Mouse (Mus musculus) limb, embryonic 13.5 days (tissue): ENCODE results near the gene Emc1. TPM values are rescaled to one million over a fixed set of nuclear protein-coding genes. Genes with fewer than 3 reads are reported as not detected.

Experiments used
- ATAC-seq: fragments of 200-750 bp; cut with Nextera tagmentation; 2 replicates; pipeline ENCODE4 v1.8.0; 2017; ENCODE audit warnings: low read depth, moderate number of reproducible peaks, moderate TSS enrichment; ENCODE audit not compliant: low FRiP score
- H3K27ac ChIP-seq: fragments of 300-500 bp; sonication (generic); 2 replicates; pipeline ENCODE4 v1.5.1; 2015; ENCODE audit warnings: inconsistent platforms, mild to moderate bottlenecking, moderate library complexity
- H3K27me3 ChIP-seq: fragments of 300-500 bp; sonication (generic); 2 replicates; pipeline ENCODE4 v1.6.1; 2015; ENCODE audit warnings: mild to moderate bottlenecking, inconsistent platforms
- H3K36me3 ChIP-seq: fragments of 300-500 bp; sonication (generic); 2 replicates; pipeline ENCODE4 v1.6.1; 2015; ENCODE audit warnings: inconsistent platforms, mild to moderate bottlenecking, moderate library complexity
- H3K4me1 ChIP-seq: fragments of 300-500 bp; sonication (generic); 2 replicates; pipeline ENCODE4 v1.6.1; 2015; ENCODE audit warnings: inconsistent platforms
- H3K4me2 ChIP-seq: fragments of 300-500 bp; sonication (generic); replicated peaks from 2 replicates; pipeline ENCODE4 v1.6.1; 2015; ENCODE audit warnings: inconsistent platforms, mild to moderate bottlenecking, moderate library complexity
- H3K4me3 ChIP-seq: fragments of 300-500 bp; sonication (generic); 2 replicates; pipeline ENCODE4 v1.5.1; 2015; ENCODE audit warnings: moderate library complexity, mild to moderate bottlenecking, inconsistent platforms
- H3K9ac ChIP-seq: fragments of 300-500 bp; sonication (generic); 2 replicates; pipeline ENCODE4 v1.6.1; 2015; ENCODE audit warnings: mild to moderate bottlenecking, inconsistent platforms
- H3K9me3 ChIP-seq: fragments of 300-500 bp; sonication (generic); 2 replicates; pipeline ENCODE4 v1.6.1; 2016; ENCODE audit warnings: inconsistent platforms
- WGBS: fragments of 180-500 bp; shearing (Covaris S2); methylation state at CpG from one replicate; pipeline ENCODE4 v1.1.7; 2015; 5-methylcytosine and 5-hydroxymethylcytosine counted together
- microRNA-seq: library from miRNA; unstranded; fragments of <30 nt; microRNA quantifications from one replicate; pipeline ENCODE4, GENCODE M21; 2016
- polyA plus RNA-seq: library from polyadenylated mRNA; unstranded; fragments of >200 nt; fragmentation: Nextera tagmentation; extraction: Ambion mirVana; gene quantifications from 2 replicates; pipeline ENCODE4 v1.2.1, GENCODE M21; 2015

Gene Emc1
- polyA plus RNA-seq, 1 experiment from 2014 or later: 28.0 TPM

DNA sequence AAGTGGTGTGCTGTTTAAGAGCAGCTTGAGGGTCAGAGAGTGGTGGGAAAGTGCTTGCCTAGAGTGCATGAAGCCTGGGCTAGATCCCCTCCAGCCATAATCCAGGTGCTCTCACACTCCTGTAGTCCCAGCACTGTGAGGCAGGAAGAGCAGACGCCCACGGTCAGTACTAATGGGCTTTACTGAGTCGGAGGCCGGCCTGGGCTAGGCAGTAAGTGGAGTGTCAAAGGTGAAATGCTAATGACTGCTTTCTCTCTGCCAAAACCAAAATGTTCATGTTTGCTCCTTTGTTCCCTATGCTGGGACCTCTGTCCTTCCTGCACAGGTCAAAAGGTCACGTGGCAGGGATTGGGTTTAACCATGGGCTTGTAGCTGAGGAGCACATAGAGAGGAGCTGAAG is 48.1 kb downstream of the Emc1 start:
- Histone ChIP-seq H3K4me3 (no peak overlapping the region), H3K36me3 (peaks cover 95% of the 10 kb centered on the region), H3K4me1 (no peaks in the 10 kb centered on the region), H3K9me3 (no peaks in the 10 kb centered on the region), H3K27me3 (no peaks in the 10 kb centered on the region), H3K9ac (no peak overlapping the region), H3K27ac (no peak overlapping the region), H3K4me2 (no peak overlapping the region)
- 86% methylated on average over 5 of the region's 5 CpGs for WGBS
- ATAC-seq: no peak

DNA sequence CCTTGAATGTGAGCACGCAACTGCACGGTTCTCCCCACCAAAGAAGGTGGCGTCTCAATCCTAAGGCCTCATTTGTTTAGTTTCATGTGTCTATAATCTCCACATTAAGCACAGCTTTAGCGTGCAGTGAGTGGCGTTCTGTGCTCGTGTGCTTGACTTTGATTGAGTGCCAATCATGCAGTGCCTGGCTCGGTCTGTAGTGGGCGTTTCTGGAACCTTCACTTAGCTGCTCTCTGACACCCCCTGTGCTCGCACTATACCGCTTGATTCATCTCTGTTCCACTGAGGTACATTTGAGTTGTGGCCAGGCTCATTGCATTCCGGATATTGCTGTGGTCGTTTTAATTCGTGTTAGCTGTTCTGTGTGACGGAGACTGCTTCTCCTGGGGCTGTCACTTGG is 50.8 kb downstream of the Emc1 start:
- ATAC-seq: no peak
- no peak overlapping the region for H3K9ac ChIP-seq
- peaks cover 98% of the 10 kb centered on the region for H3K36me3 ChIP-seq
- no peaks in the 10 kb centered on the region for H3K4me1 ChIP-seq
- H3K27ac ChIP-seq: no peak overlapping the region
- no peaks in the 10 kb centered on the region for H3K27me3 ChIP-seq
- no peak overlapping the region for H3K4me2 ChIP-seq
- no peaks in the 10 kb centered on the region for H3K9me3 ChIP-seq
- H3K4me3 ChIP-seq: no peak overlapping the region
- 86% methylated on average over 14 of the region's 14 CpGs for WGBS

DNA sequence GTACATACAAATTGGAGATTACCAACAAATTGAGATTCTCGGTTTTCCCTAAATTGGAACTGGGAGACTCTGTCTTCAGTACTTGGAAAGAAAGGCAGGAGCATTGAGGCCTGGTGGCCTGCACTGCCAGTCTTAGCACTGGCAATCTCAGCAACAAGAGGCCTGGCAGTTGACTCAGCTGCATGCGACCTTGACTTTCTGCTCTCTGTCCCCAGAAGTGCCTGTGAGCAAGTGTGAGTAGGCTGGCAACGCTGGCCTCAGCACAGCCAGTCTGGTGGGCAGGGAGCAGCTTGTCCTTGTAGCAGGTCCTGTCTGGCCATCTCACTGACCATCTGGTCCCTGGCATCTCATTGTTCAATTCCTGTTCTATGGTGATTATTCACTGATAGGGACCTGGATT is 59.0 kb downstream of the Emc1 start:
- H3K9me3 ChIP-seq: no peaks in the 10 kb centered on the region
- no peaks in the 10 kb centered on the region for H3K27me3 ChIP-seq
- 86% methylated on average over 3 of the region's 3 CpGs for WGBS
- H3K27ac ChIP-seq: no peak overlapping the region
- H3K4me3 ChIP-seq: no peak overlapping the region
- H3K9ac ChIP-seq: no peak overlapping the region
- ATAC-seq: no peak
- H3K36me3 ChIP-seq: peaks cover 100% of the 10 kb centered on the region
- no peak overlapping the region for H3K4me2 ChIP-seq
- no peaks in the 10 kb centered on the region for H3K4me1 ChIP-seq

DNA sequence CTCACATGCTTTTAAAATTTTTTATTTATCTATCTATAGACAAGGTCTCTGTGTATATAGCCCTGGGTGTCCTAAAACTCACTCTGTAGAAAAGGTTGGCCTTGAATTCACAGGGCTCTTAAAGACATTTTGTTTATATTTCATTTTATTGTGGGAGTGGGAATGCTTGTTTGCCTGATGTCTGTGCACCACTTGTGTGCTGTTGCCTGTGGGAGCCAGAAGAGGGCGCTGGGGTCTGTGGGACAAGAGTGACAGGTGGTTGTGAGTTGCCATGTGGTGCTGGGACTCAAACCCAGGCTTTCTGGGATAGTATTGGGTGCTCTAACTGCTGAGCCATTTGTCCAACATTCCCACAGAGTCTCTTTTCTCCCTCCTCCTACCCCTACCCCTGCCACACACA is 65.5 kb downstream of the Emc1 start:
- Histone ChIP-seq H3K9ac (no peak overlapping the region), H3K36me3 (peaks cover 99% of the 10 kb centered on the region), H3K27me3 (no peaks in the 10 kb centered on the region), H3K4me2 (no peak overlapping the region), H3K4me3 (no peak overlapping the region), H3K9me3 (no peaks in the 10 kb centered on the region), H3K4me1 (no peaks in the 10 kb centered on the region), H3K27ac (no peak overlapping the region)
- no peak for ATAC-seq
- WGBS: 59% methylated on average over 1 of the region's 1 CpGs

DNA sequence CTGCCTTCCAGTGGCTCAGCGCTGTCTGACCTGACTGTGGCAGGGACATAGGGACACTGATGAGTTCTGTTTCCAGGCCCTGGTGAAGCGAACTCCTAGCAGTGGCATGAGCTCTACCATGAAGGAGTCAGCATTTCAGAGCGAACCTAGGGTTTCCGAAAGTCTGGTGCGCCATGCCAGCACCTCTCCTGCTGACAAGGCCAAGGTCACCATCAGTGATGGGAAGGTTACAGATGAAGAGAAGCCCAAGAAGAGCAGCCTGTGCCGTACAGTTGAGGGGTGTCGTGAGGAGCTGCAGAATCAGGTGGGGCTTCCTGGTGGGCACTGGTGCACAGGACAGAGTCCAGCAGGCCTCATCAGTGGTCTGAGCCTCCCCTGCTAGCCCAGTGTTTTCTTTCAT is 69.2 kb downstream of the Emc1 start:
- no peak overlapping the region for H3K27ac ChIP-seq
- peaks cover 99% of the 10 kb centered on the region for H3K36me3 ChIP-seq
- 94% methylated on average over 7 of the region's 7 CpGs for WGBS
- no peak overlapping the region for H3K4me2 ChIP-seq
- H3K9me3 ChIP-seq: no peaks in the 10 kb centered on the region
- H3K4me3 ChIP-seq: no peak overlapping the region
- H3K4me1 ChIP-seq: no peaks in the 10 kb centered on the region
- H3K27me3 ChIP-seq: no peaks in the 10 kb centered on the region
- no peak overlapping the region for H3K9ac ChIP-seq
- ATAC-seq: no peak

DNA sequence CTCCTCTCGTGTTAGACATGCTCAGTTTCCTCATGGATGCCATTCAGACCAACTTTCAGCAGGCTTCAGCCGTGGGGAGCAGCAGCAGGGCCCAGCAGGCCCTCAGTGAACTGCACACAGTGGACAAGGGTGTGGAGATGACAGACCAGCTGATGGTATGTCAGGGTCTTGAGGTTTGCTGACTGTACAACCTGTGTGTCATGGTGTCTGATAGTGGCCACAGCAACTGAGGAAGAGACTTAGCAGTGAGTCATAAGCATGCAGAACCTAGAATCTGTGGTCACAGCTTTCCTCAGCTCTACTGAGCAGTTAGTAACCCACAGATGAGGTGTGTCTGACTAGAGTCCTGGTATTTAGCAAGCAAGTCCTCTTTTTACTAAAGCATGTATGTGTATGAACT is 70.0 kb downstream of the Emc1 start:
- WGBS: 87% methylated on average over 2 of the region's 2 CpGs
- no peak overlapping the region for H3K4me2 ChIP-seq
- no peak for ATAC-seq
- H3K4me3 ChIP-seq: no peak overlapping the region
- H3K36me3 ChIP-seq: peaks cover 99% of the 10 kb centered on the region
- H3K4me1 ChIP-seq: no peaks in the 10 kb centered on the region
- no peaks in the 10 kb centered on the region for H3K27me3 ChIP-seq
- no peak overlapping the region for H3K27ac ChIP-seq
- no peak overlapping the region for H3K9ac ChIP-seq
- no peaks in the 10 kb centered on the region for H3K9me3 ChIP-seq

DNA sequence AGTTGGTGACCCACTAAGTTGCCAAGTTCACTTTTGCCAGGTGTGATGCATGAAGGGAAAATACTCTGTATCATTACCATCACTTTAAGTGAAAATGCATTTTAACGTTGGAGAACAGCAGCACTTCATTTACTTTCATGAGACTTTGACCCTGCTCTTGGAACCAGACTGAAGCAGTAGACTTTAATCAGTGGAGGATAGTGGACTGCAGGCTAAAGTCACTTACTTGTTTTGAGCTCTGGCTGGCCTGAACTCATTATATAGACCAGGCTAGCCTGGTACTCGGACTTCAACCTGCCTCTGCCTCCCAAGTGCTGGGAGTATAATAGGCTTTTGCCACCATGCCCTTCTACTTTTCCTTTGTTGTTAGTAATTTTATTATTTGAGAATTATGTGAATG is 70.9 kb downstream of the Emc1 start:
- H3K4me3 ChIP-seq: no peak overlapping the region
- WGBS: 71% methylated on average over 2 of the region's 2 CpGs
- peaks cover 99% of the 10 kb centered on the region for H3K36me3 ChIP-seq
- no peak overlapping the region for H3K9ac ChIP-seq
- no peak for ATAC-seq
- no peaks in the 10 kb centered on the region for H3K27me3 ChIP-seq
- H3K9me3 ChIP-seq: no peaks in the 10 kb centered on the region
- H3K4me2 ChIP-seq: no peak overlapping the region
- no peaks in the 10 kb centered on the region for H3K4me1 ChIP-seq
- H3K27ac ChIP-seq: no peak overlapping the region

Small RNA genes lying within 50 kb of the gene (microRNA-seq; reads per million reads assigned to microRNA genes)
- gene Gm24245 (3.0 reads per million, percentile 12 among the genes with 10 or more reads in this experiment), gene Gm25732 (0.52 reads per million)

Other genes with a start within 250 kb of the Emc1 start
- 441 and 454 TPM in 2 replicates for gene Minos1, start 221.5 kb upstream of the Emc1 start, polyA plus RNA-seq
- gene Capzb, start 159.7 kb upstream of the Emc1 start, polyA plus RNA-seq: 396 and 406 TPM in 2 replicates
- 16.9 and 18.0 TPM in 2 replicates for gene Pqlc2, start 41.9 kb upstream of the Emc1 start, polyA plus RNA-seq
- gene Akr7a5, start 41.8 kb upstream of the Emc1 start, polyA plus RNA-seq: 120 and 124 TPM in 2 replicates
- 118 and 119 TPM in 2 replicates for gene Mrto4, start within 50 bp of the Emc1 start, polyA plus RNA-seq
- 75.6 and 78.3 TPM in 2 replicates for gene Ubr4, start within 50 bp of the Emc1 start, polyA plus RNA-seq
- gene Iffo2, start 178.0 kb downstream of the Emc1 start, polyA plus RNA-seq: 4.4 and 4.6 TPM in 2 replicates